18 mouse cellular contexts compared by ENCODE assay signal in the genomic region with DNA sequence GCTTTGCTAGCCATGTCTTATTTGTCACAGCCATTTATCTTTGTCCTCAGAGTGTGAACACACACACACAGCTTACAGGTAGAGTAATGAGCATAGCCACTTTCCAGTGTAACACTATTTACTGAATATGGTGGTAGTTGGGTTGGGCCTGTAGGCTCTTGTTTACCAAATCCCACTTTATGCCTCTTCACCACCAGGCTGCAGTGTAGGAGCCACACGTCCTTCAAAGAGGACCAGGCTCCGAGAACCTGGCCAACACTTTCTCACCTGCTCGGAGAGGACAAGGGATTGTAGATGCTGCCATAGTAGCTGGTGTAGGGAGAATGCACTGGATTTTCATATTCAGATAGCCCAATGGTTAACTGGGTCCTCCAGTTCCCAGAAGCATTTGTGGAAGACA. TPM values are rescaled to one million over a fixed set of nuclear protein-coding genes. Genes with fewer than 3 reads are reported as not detected.
"Had no signal": no experiment of that assay in that cellular context is flagged by ENCODE, and none has a peak within 500 bp of the region (broad histone marks: within the 10 kb centered on the region; RNA-seq: fewer than 3 reads in every experiment).

No protein-coding gene starts in this region.

- H3K4me2 ChIP-seq: intestine, embryonic 15.5 days; midbrain, embryonic 15.5 days; neural tube, embryonic 12.5 days had no signal

- H3K27me3 ChIP-seq: intestine, embryonic 15.5 days; midbrain, embryonic 15.5 days; neural tube, embryonic 12.5 days had no signal

- H3K4me3 ChIP-seq: intestine, embryonic 15.5 days; left cerebral cortex, adult 2 months; limb, embryonic 10.5 days; midbrain, embryonic 15.5 days; neural tube, embryonic 12.5 days had no signal

- H3K4me1 ChIP-seq: midbrain, embryonic 15.5 days had no signal

- H3K9me3 ChIP-seq: intestine, embryonic 15.5 days; limb, embryonic 10.5 days; midbrain, embryonic 15.5 days; neural tube, embryonic 12.5 days had no signal

- DNase-seq: kidney, adult 18-20 months; kidney, postnatal 10 days; kidney, postnatal 4 days; retina, postnatal 1 day; right cerebral cortex, postnatal 4 days; spleen, adult 18-20 months; thymus, postnatal 36 days had no signal

- H3K27ac ChIP-seq: intestine, embryonic 15.5 days; limb, embryonic 10.5 days; midbrain, embryonic 15.5 days; neural tube, embryonic 12.5 days had no signal

- H3K9ac ChIP-seq: intestine, embryonic 15.5 days; midbrain, embryonic 15.5 days; neural tube, embryonic 12.5 days had no signal

- ATAC-seq: intestine, embryonic 15.5 days; midbrain, embryonic 15.5 days had no signal

RNA-seq across cellular contexts. Expression of gene Lmod3, which starts 39.5 kb away (rescaled TPM):
- total RNA-seq: layer of hippocampus, postnatal 25 days; left cerebral cortex, adult 2 months; megakaryocyte progenitor cell, adult 5-6 weeks; monocyte, adult 5-6 weeks; neutrophil, adult 5-6 weeks had no signal
- polyA plus RNA-seq: kidney, embryonic 14.5 days; midbrain, embryonic 15.5 days; stomach, embryonic 14.5 days had no signal
